Mouse (Mus musculus) ES-E14 (cell line): ENCODE results near the gene Slc23a2. TPM values are rescaled to one million over a fixed set of nuclear protein-coding genes. Genes with fewer than 3 reads are reported as not detected.

Source experiments
- DNase-seq: peaks from one replicate; pipeline ENCODE4 v3.0.0-alpha.2; 2013; ENCODE audit warnings: low read depth, low spot score
- H3K27ac ChIP-seq: 2 replicates; pipeline ENCODE4 v1.5.1; 2012; ENCODE audit warnings: low read depth, mild to moderate bottlenecking, low read length, moderate library complexity, mixed read lengths; ENCODE audit not compliant: poor library complexity, insufficient read depth, severe bottlenecking
- H3K36me3 ChIP-seq: 2 replicates; pipeline ENCODE4 v1.6.1; 2012; ENCODE audit warnings: mild to moderate bottlenecking, low read length, moderate library complexity, mixed read lengths; ENCODE audit not compliant: control insufficient read depth, poor library complexity, insufficient read depth, severe bottlenecking
- H3K4me1 ChIP-seq, 2 experiments: fragments of 150-350 bp in 1 of 2; sonication (generic) in 1 of 2; 2 replicates each; pipeline ENCODE4 v1.6.1; 2012; ENCODE audit warnings: low read length in 2 of 2, mild to moderate bottlenecking in 1 of 2, mixed read lengths in 1 of 2; ENCODE audit not compliant: control insufficient read depth in 2 of 2, insufficient read depth in 2 of 2, poor library complexity in 1 of 2
- H3K4me3 ChIP-seq, 2 experiments: fragments of 150-350 bp in 1 of 2; sonication (generic) in 1 of 2; 2 replicates each; pipeline ENCODE4 v1.5.1; 2012; ENCODE audit warnings: low read length in 2 of 2, low read depth in 1 of 2, mild to moderate bottlenecking in 1 of 2, mixed read lengths in 1 of 2; ENCODE audit not compliant: insufficient read depth in 1 of 2, poor library complexity in 1 of 2, severe bottlenecking in 1 of 2
- H3K9ac ChIP-seq: 2 replicates; pipeline ENCODE4 v1.6.1; 2012; ENCODE audit warnings: low read depth, mild to moderate bottlenecking, low read length, mixed read lengths; ENCODE audit not compliant: poor library complexity, insufficient read depth, severe bottlenecking
- H3K9me3 ChIP-seq: fragments of 150-350 bp; sonication (generic); 2 replicates; pipeline ENCODE4 v1.6.1; 2012; ENCODE audit warnings: low read depth, mild to moderate bottlenecking, low read length; ENCODE audit not compliant: control insufficient read depth, insufficient read depth
- CHD2 ChIP-seq: IDR thresholded peaks from 2 replicates; pipeline ENCODE4 v1.6.1; 2014; ENCODE audit warnings: mild to moderate bottlenecking, low read depth, low read length, inconsistent platforms
- HCFC1 ChIP-seq: IDR thresholded peaks from 2 replicates; pipeline ENCODE4 v1.6.1; 2012; ENCODE audit warnings: low read length, inconsistent platforms, borderline replicate concordance; ENCODE audit not compliant: insufficient read depth
- MAFK ChIP-seq: IDR thresholded peaks from 2 replicates; pipeline ENCODE4 v1.6.1; 2014; ENCODE audit warnings: mild to moderate bottlenecking, low read depth, low read length, inconsistent platforms; ENCODE audit not compliant: insufficient read depth
- ZC3H11A ChIP-seq: IDR thresholded peaks from 2 replicates; pipeline ENCODE4 v1.6.1; 2012; ENCODE audit warnings: low read depth, mild to moderate bottlenecking, inconsistent platforms, low read length, borderline replicate concordance
- ZNF384 ChIP-seq: IDR thresholded peaks from 2 replicates; pipeline ENCODE4 v1.6.1; 2012; ENCODE audit warnings: low read depth, low read length, inconsistent platforms
- in situ Hi-C, 2 experiments: fragments of 600-800 bp; cut with MboI; formaldehyde crosslinking; loops; one replicate each; pipeline ENCODE4 v1.15.1; 2025; ENCODE audit warnings: low sequenced_read_pairs in 2 of 2, inconsistent platforms in 1 of 2; ENCODE audit not compliant: unreplicated experiment in 2 of 2
- total RNA-seq: library from RNA; depleted of rRNA; stranded (reverse); fragments of 300-350 nt; gene quantifications from 2 replicates; pipeline ENCODE4 v1.2.3, GENCODE M21; 2012

Slc23a2 gene
- total RNA-seq, 1 experiment, result 33.7 TPM

DNA sequence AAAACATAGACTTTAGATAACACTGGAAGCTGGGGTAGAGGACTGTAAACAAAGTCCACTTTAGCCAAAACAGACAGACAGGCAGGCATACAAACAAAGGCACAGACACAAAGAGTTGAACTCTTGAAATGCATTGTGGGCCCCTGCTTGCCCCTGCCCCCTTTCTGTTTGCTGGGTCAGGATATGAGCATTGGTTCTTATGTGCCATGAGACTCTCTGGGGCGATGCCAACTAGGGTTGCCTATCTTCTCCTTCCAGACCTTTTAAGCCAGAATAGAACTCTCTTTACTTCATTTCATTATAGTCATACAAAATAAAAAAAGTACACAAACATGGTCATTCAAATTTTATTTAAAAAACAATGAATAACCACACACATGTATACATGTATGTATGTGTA, 51.6 kb downstream of the Slc23a2 start:
- Histone ChIP-seq H3K36me3 (peaks cover 6% of the 10 kb centered on the region; the same call in 1 of the 2 replicates), H3K4me1 (peaks cover 0 to 7% of the 10 kb centered on the region in 2 experiments; a peak in 1 of 4 replicates), H3K9me3 (no peaks in the 10 kb centered on the region), H3K4me3 (no peak overlapping the region), H3K27ac (no peak overlapping the region), H3K9ac (no peak overlapping the region)
- TF ChIP-seq MAFK (no peak), HCFC1 (no peak), ZNF384 (no peak), ZC3H11A (no peak), CHD2 (no peak)
- in situ Hi-C loops, result no loop called here
- DNase-seq, result no peak

DNA sequence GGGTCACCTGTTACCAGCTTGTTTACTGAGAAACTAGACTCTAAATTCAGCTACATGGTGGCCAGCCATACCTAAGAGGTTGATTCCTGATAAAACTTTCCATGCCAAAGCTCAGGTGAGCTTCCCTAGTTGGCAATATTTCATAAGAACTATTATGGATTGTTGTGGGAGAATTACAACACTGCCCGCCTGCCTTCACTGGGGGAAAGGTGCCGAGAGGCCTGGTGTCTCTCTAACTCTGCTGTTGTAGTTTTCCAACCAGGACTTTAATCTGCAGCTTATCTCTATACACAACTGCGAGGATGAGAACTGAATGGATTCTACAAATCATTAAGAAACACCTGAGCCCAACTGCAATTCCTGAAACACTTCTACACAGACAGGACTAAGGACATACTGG, 52.2 kb downstream of the Slc23a2 start:
- TF ChIP-seq HCFC1 (no peak), CHD2 (no peak), ZC3H11A (no peak), MAFK (no peak), ZNF384 (no peak)
- H3K4me3 ChIP-seq, result no peak overlapping the region
- no peak overlapping the region for H3K27ac ChIP-seq
- no peak for DNase-seq
- H3K9me3 ChIP-seq, result no peaks in the 10 kb centered on the region
- H3K4me1 ChIP-seq, result peaks cover 0 to 7% of the 10 kb centered on the region in 2 experiments; a peak in 1 of 4 replicates
- H3K9ac ChIP-seq, result no peak overlapping the region
- in situ Hi-C loops, result no loop called here
- H3K36me3 ChIP-seq, result peaks cover 11% of the 10 kb centered on the region; the same call in 1 of the 2 replicates

DNA sequence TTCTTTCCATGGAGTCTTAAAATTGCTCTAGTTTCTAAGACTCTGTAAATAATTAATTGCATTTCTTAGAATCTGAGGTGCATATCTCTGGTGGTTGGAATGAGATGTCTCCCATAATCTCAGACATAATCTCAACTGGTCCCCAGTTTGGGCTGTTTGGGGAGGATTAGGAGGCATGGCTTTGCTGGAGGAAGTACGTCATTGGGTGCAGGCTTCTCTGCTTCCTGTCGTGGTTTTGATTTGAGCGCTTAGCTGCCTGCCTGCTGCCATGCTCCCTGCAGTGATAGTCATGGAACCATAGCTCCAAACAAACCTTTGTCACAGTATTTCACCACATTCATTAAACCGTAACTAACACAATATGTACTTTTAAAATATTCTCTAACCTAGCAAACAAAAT, 53.2 kb downstream of the Slc23a2 start:
- no peak for TF ChIP-seq CHD2
- TF ChIP-seq MAFK, result no peak
- TF ChIP-seq ZNF384, result no peak
- no peak for TF ChIP-seq ZC3H11A
- Histone ChIP-seq H3K4me3 (no peak overlapping the region), H3K36me3 (peaks cover 18% of the 10 kb centered on the region; the same call in 1 of the 2 replicates), H3K9ac (no peak overlapping the region), H3K27ac (no peak overlapping the region), H3K4me1 (peaks cover 0 to 7% of the 10 kb centered on the region in 2 experiments; a peak in 1 of 4 replicates), H3K9me3 (no peaks in the 10 kb centered on the region)
- no peak for DNase-seq
- in situ Hi-C loops, result no loop called here

DNA sequence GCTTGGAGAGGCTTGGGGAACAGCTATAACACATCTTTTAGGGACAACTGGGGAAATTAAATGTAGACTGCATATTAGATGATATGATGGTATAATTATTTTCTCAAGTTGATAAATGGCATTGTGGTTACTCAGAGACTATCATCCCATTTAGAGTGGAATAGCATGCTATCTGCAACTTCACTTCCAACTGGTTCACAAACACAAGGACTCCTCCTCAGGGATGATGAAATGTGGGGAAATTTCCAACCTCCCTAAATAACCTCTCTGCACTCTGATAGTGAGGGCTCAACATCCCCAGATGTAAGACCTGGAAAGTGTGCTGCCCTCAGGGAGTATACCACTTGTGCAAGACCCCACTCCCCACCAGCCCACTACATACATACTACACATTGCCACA, 60.1 kb downstream of the Slc23a2 start:
- Histone ChIP-seq H3K9me3 (no peaks in the 10 kb centered on the region), H3K36me3 (peaks cover 20% of the 10 kb centered on the region; the same call in 1 of the 2 replicates), H3K4me1 (no peaks in the 10 kb centered on the region), H3K27ac (no peak overlapping the region), H3K4me3 (no peak overlapping the region), H3K9ac (no peak overlapping the region)
- no peak for DNase-seq
- TF ChIP-seq HCFC1 (no peak), ZC3H11A (no peak), MAFK (no peak), ZNF384 (no peak), CHD2 (no peak)
- in situ Hi-C loops, result no loop called here

DNA sequence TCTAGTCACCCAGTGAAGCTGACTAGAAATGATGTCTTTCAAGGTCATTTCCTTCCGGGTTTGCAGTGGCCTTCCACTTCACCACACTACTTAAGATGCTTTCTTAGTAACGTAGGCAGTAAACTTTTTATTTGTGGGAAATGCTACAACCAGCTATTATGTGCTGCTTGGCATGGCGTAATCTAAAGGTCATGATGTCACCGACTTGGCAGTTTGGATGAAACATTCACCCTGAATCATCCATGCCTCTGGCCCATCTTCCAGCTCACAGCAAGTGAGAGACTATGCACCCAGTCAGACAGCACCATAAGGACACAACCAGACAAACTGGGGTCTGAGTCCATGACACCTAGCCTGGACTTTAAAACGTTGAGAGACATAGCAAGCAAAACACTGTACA, 60.5 kb downstream of the Slc23a2 start:
- H3K36me3 ChIP-seq, result peaks cover 20% of the 10 kb centered on the region; the same call in 1 of the 2 replicates
- in situ Hi-C loops, result no loop called here
- H3K4me3 ChIP-seq, result no peak overlapping the region
- H3K27ac ChIP-seq, result no peak overlapping the region
- no peaks in the 10 kb centered on the region for H3K4me1 ChIP-seq
- DNase-seq, result no peak
- TF ChIP-seq ZNF384 (no peak), CHD2 (no peak), HCFC1 (no peak), MAFK (no peak), ZC3H11A (no peak)
- H3K9me3 ChIP-seq, result no peaks in the 10 kb centered on the region
- no peak overlapping the region for H3K9ac ChIP-seq
